Mouse (Mus musculus): Measurements from ENCODE around the gene Rilp. TPM values are rescaled to one million over a fixed set of nuclear protein-coding genes. Genes with fewer than 3 reads are reported as not detected.

Rilp gene
- polyA plus RNA-seq, 1 experiment from 2014 or later = 0.75 TPM

MicroRNAs within 50 kb of the gene (microRNA counts, 519-probe panel; counts per million panel counts)
- 5,217 counts per million, percentile 88 among the panel's probes with 10 or more counts for microRNA mmu-miR-22

Small RNA genes lying within 50 kb of the gene (microRNA-seq; reads per million reads assigned to microRNA genes)
- gene Mir22 (3,011 reads per million, percentile 85 among the genes with 10 or more reads in this experiment), gene Mir3971 (not detected)

Other genes starting within 250 kb of the Rilp start
- 138 and 143 TPM in 2 replicates for gene Rpa1, start 161.8 kb upstream of the Rilp start, polyA plus RNA-seq (2016; fragmentation: Nextera tagmentation; extraction: Ambion mirVana)
- 18.5 and 21.4 TPM in 2 replicates for gene Smyd4, start 161.7 kb upstream of the Rilp start, polyA plus RNA-seq (2016; fragmentation: Nextera tagmentation; extraction: Ambion mirVana)
- gene Serpinf1, start 87.4 kb upstream of the Rilp start, polyA plus RNA-seq (2016; fragmentation: Nextera tagmentation; extraction: Ambion mirVana) = 224 and 237 TPM in 2 replicates
- gene Serpinf2, start 70.5 kb upstream of the Rilp start, polyA plus RNA-seq (2016; fragmentation: Nextera tagmentation; extraction: Ambion mirVana) = 0.08 and 0.14 TPM in 2 replicates
- gene Wdr81, start 55.4 kb upstream of the Rilp start, polyA plus RNA-seq (2016; fragmentation: Nextera tagmentation; extraction: Ambion mirVana) = 7.0 and 7.1 TPM in 2 replicates
- 26.6 and 28.7 TPM in 2 replicates for gene Tlcd2, start 48.4 kb upstream of the Rilp start, polyA plus RNA-seq (2016; fragmentation: Nextera tagmentation; extraction: Ambion mirVana)
- 74.2 and 76.5 TPM in 2 replicates for gene Prpf8, start 23.3 kb upstream of the Rilp start, polyA plus RNA-seq (2016; fragmentation: Nextera tagmentation; extraction: Ambion mirVana)
- gene Scarf1, start 3.4 kb downstream of the Rilp start, polyA plus RNA-seq (2016; fragmentation: Nextera tagmentation; extraction: Ambion mirVana) = 6.5 and 7.0 TPM in 2 replicates
- gene Slc43a2, start 21.6 kb downstream of the Rilp start, polyA plus RNA-seq (2016; fragmentation: Nextera tagmentation; extraction: Ambion mirVana) = 6.3 and 7.4 TPM in 2 replicates
- gene Pitpna, start 78.0 kb downstream of the Rilp start, polyA plus RNA-seq (2016; fragmentation: Nextera tagmentation; extraction: Ambion mirVana) = 96.0 TPM in 2 replicates
- gene Inpp5k, start 120.9 kb downstream of the Rilp start, polyA plus RNA-seq (2016; fragmentation: Nextera tagmentation; extraction: Ambion mirVana) = 19.8 and 20.8 TPM in 2 replicates
- 28.0 and 31.0 TPM in 2 replicates for gene Myo1c, start 140.4 kb downstream of the Rilp start, polyA plus RNA-seq (2016; fragmentation: Nextera tagmentation; extraction: Ambion mirVana)
- 135 and 142 TPM in 2 replicates for gene Crk, start 169.2 kb downstream of the Rilp start, polyA plus RNA-seq (2016; fragmentation: Nextera tagmentation; extraction: Ambion mirVana)
- 1,049 and 1,107 TPM in 2 replicates for gene Ywhae, start 222.8 kb downstream of the Rilp start, polyA plus RNA-seq (2016; fragmentation: Nextera tagmentation; extraction: Ambion mirVana)